Mouse (Mus musculus) liver, adult 2 months (tissue): ENCODE measurements at regions not wholly inside any gene's neighbourhood (a gene's known extent, or its start where the extent isn't known, plus 50 kb on each side); places are given as distances from the start of the nearest gene placed in this dataset.

Experiments
- DNase-seq: peaks from one replicate; pipeline ENCODE4 v3.0.0-alpha.2; 2011; ENCODE audit warnings: low read depth, low spot score; ENCODE audit errors: extremely low read depth
- H3K27ac ChIP-seq: fragments of 200-500 bp; replicated peaks from 2 replicates; pipeline ENCODE4 v1.5.1; 2012; ENCODE audit warnings: low read depth, mild to moderate bottlenecking, control low read depth, inconsistent platforms, low read length; ENCODE audit not compliant: insufficient read depth
- H3K27me3 ChIP-seq: fragments of 200-500 bp; 2 replicates; pipeline ENCODE4 v1.6.1; 2012; ENCODE audit warnings: mild to moderate bottlenecking, moderate library complexity, low read length, inconsistent platforms; ENCODE audit not compliant: control insufficient read depth, insufficient read depth
- H3K36me3 ChIP-seq: fragments of 200-500 bp; 2 replicates; pipeline ENCODE4 v1.6.1; 2012; ENCODE audit warnings: low read length, inconsistent platforms; ENCODE audit not compliant: control insufficient read depth, insufficient read depth
- H3K4me1 ChIP-seq: fragments of 200-500 bp; 2 replicates; pipeline ENCODE4 v1.6.1; 2011; ENCODE audit warnings: low read length; ENCODE audit not compliant: control insufficient read depth, insufficient read depth
- H3K4me3 ChIP-seq: fragments of 200-500 bp; 2 replicates; pipeline ENCODE4 v1.5.1; 2011; ENCODE audit warnings: low read depth, mild to moderate bottlenecking, control low read depth, low read length, moderate library complexity; ENCODE audit not compliant: insufficient read depth
- H3K79me2 ChIP-seq: fragments of 200-500 bp; 2 replicates; pipeline ENCODE4 v1.6.1; 2012; ENCODE audit warnings: inconsistent platforms, mild to moderate bottlenecking, low read length, moderate library complexity; ENCODE audit not compliant: control insufficient read depth, insufficient read depth
- H3K9ac ChIP-seq: fragments of 200-500 bp; 2 replicates; pipeline ENCODE4 v1.6.1; 2012; ENCODE audit warnings: low read depth, mild to moderate bottlenecking, control low read depth, inconsistent platforms, low read length
- CTCF ChIP-seq: fragments of 200-500 bp; IDR thresholded peaks from 2 replicates; pipeline ENCODE4 v1.5.1; 2011; ENCODE audit warnings: low read depth, low read length, control low read depth
- POLR2A ChIP-seq: fragments of 200-500 bp; IDR thresholded peaks from 2 replicates; pipeline ENCODE4 v1.6.1; 2011; ENCODE audit warnings: low read length, control low read depth; ENCODE audit not compliant: insufficient read depth; ENCODE audit errors: extremely low read depth
- WGBS: fragments of 180-500 bp; shearing (Covaris S2); methylation state at CpG from one replicate; pipeline ENCODE4 v1.1.7; 2018; 5-methylcytosine and 5-hydroxymethylcytosine counted together

GRCm38 (mm10) chr1:125501964-125502517 lies 58.4 kb upstream of the Slc35f5 start:
- Histone ChIP-seq H3K27me3 (no peaks in the 10 kb centered on the region), H3K9ac (no peak overlapping the region), H3K4me1 (no peaks in the 10 kb centered on the region), H3K27ac (no peak overlapping the region), H3K36me3 (no peaks in the 10 kb centered on the region), H3K79me2 (no peaks in the 10 kb centered on the region), H3K4me3 (no peak overlapping the region)
- TF ChIP-seq POLR2A (no peak), CTCF (no peak)
- 94% methylated on average over 4 of the region's 4 CpGs for WGBS
- no peak for DNase-seq

DNA sequence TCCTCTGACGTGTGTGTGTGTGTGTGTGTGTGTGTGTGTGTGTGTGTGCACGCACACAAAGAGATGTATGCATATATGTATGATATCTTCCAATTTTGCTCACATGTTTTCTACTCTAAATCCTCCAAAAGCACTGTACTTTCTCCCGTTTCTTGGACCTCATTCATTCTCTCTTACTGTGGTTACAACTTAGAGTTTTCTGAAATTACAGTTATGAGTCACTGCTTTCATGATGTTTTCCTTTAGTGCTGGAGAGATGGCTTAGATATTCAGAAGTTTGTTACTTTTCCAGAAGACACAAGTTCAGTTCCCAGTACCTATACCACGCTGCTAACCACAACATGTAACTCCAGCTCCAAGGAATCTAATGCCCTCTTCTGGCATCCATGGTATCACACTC lies 56.5 kb upstream of the Slc35f5 start:
- H3K4me1 ChIP-seq, result no peaks in the 10 kb centered on the region
- whole genome bisulfite sequencing, result 95% methylated on average over 4 of the region's 4 CpGs
- no peak for DNase-seq
- no peak overlapping the region for H3K9ac ChIP-seq
- no peak for TF ChIP-seq CTCF
- TF ChIP-seq POLR2A, result no peak
- no peak overlapping the region for H3K4me3 ChIP-seq
- H3K36me3 ChIP-seq, result no peaks in the 10 kb centered on the region
- no peaks in the 10 kb centered on the region for H3K79me2 ChIP-seq
- H3K27ac ChIP-seq, result no peak overlapping the region
- no peaks in the 10 kb centered on the region for H3K27me3 ChIP-seq

DNA sequence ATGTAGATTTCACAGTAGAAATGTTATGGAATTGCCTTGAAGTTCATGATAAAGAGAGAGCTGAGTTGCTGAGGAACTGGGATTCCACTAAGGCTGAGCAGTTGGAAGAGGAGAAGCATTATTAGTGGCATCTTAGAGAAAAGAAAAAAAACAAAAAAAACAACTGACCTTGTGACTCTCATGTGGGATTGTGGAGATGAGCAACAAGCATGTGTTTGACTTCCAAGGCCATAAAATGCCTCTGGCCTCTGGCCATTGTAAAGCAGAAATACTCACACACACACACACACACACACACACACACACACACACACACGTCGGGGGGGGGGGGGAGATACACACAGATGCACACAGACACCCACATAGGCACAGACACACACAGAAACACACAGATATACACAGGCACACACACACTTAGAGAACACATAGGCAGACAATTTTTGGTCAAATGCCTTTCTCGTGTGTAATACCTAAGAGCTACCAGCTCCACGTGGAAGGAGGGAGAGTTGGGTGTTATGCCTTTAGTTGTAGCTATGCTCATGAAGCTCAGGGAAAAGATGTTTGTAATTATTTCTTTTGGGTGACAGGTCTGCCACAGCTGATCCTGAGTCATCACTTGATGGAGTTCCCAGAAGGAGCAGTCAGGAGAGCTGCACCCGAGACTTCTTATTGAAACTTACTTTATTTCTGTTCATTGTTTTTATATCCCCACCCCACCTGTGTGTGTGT lies 52.4 kb upstream of the Slc35f5 start:
- no peaks in the 10 kb centered on the region for H3K27me3 ChIP-seq
- DNase-seq, result no peak
- no peak overlapping the region for H3K9ac ChIP-seq
- H3K36me3 ChIP-seq, result no peaks in the 10 kb centered on the region
- TF ChIP-seq POLR2A, result no peak
- TF ChIP-seq CTCF, result no peak
- no peaks in the 10 kb centered on the region for H3K79me2 ChIP-seq
- no peaks in the 10 kb centered on the region for H3K4me1 ChIP-seq
- H3K27ac ChIP-seq, result no peak overlapping the region
- 86% methylated on average over 5 of the region's 5 CpGs for WGBS
- H3K4me3 ChIP-seq, result no peak overlapping the region

GRCm38 (mm10) chr1:125508594-125509257 lies 51.7 kb upstream of the Slc35f5 start:
- Histone ChIP-seq H3K4me1 (no peaks in the 10 kb centered on the region), H3K27me3 (no peaks in the 10 kb centered on the region), H3K36me3 (no peaks in the 10 kb centered on the region), H3K9ac (no peak overlapping the region), H3K4me3 (no peak overlapping the region), H3K79me2 (no peaks in the 10 kb centered on the region), H3K27ac (no peak overlapping the region)
- no peak for DNase-seq
- 90% methylated on average over 5 of the region's 5 CpGs for WGBS
- TF ChIP-seq POLR2A, result no peak
- TF ChIP-seq CTCF, result no peak
